Mouse (Mus musculus): ENCODE results near the gene AC161166.1. TPM values are rescaled to one million over a fixed set of nuclear protein-coding genes. Genes with fewer than 3 reads are reported as not detected.

The AC161166.1 gene
- polyA plus RNA-seq, 1 experiment from 2014 or later = 0.72 TPM

Other genes with a start within 250 kb of the AC161166.1 start
- 8.1 and 10.7 TPM in 2 replicates for gene Zfp93, start 242.0 kb downstream of the AC161166.1 start, polyA plus RNA-seq (2015; fragmentation: Nextera tagmentation; extraction: Ambion mirVana)
- gene Zfp61, start 211.2 kb downstream of the AC161166.1 start, polyA plus RNA-seq (2015; fragmentation: Nextera tagmentation; extraction: Ambion mirVana) = 41.6 and 45.6 TPM in 2 replicates
- gene Zfp94, start 195.8 kb downstream of the AC161166.1 start, polyA plus RNA-seq (2015; fragmentation: Nextera tagmentation; extraction: Ambion mirVana) = 13.7 and 14.5 TPM in 2 replicates
- not detected in 2 replicates for gene Tescl, start 178.5 kb downstream of the AC161166.1 start, polyA plus RNA-seq (2015; fragmentation: Nextera tagmentation; extraction: Ambion mirVana)
- 30.8 and 40.2 TPM in 2 replicates for gene Lypd5, start 163.3 kb downstream of the AC161166.1 start, polyA plus RNA-seq (2015; fragmentation: Nextera tagmentation; extraction: Ambion mirVana)
- gene Kcnn4, start 142.2 kb downstream of the AC161166.1 start, polyA plus RNA-seq (2015; fragmentation: Nextera tagmentation; extraction: Ambion mirVana) = 3.1 and 4.0 TPM in 2 replicates
- 24.8 and 27.6 TPM in 2 replicates for gene Smg9, start 112.8 kb downstream of the AC161166.1 start, polyA plus RNA-seq (2015; fragmentation: Nextera tagmentation; extraction: Ambion mirVana)
- 0.21 TPM in 1 of 2 replicates, not detected in the other for gene Irgc1, start 60.2 kb downstream of the AC161166.1 start, polyA plus RNA-seq (2015; fragmentation: Nextera tagmentation; extraction: Ambion mirVana)
- gene Plaur, start 50.0 kb downstream of the AC161166.1 start, polyA plus RNA-seq (2015; fragmentation: Nextera tagmentation; extraction: Ambion mirVana) = 8.8 and 12.6 TPM in 2 replicates
- gene Cadm4, start 30.4 kb downstream of the AC161166.1 start, polyA plus RNA-seq (2015; fragmentation: Nextera tagmentation; extraction: Ambion mirVana) = 7.5 and 8.0 TPM in 2 replicates
- gene Zfp428, start 5.4 kb downstream of the AC161166.1 start, polyA plus RNA-seq (2015; fragmentation: Nextera tagmentation; extraction: Ambion mirVana) = 65.9 and 69.2 TPM in 2 replicates
- 11.2 and 11.4 TPM in 2 replicates for gene Irgq, start 18.2 kb upstream of the AC161166.1 start, polyA plus RNA-seq (2015; fragmentation: Nextera tagmentation; extraction: Ambion mirVana)
- 9.4 and 16.4 TPM in 2 replicates for gene Pinlyp, start 33.7 kb upstream of the AC161166.1 start, polyA plus RNA-seq (2015; fragmentation: Nextera tagmentation; extraction: Ambion mirVana)
- gene Xrcc1, start 33.8 kb upstream of the AC161166.1 start, polyA plus RNA-seq (2015; fragmentation: Nextera tagmentation; extraction: Ambion mirVana) = 122 and 127 TPM in 2 replicates
- 27.3 and 27.8 TPM in 2 replicates for gene Ethe1, start 75.1 kb upstream of the AC161166.1 start, polyA plus RNA-seq (2015; fragmentation: Nextera tagmentation; extraction: Ambion mirVana)
- gene Zfp575, start 75.2 kb upstream of the AC161166.1 start, polyA plus RNA-seq (2015; fragmentation: Nextera tagmentation; extraction: Ambion mirVana) = 6.9 and 7.9 TPM in 2 replicates
- 1.1 and 1.4 TPM in 2 replicates for gene Phldb3, start 98.3 kb upstream of the AC161166.1 start, polyA plus RNA-seq (2015; fragmentation: Nextera tagmentation; extraction: Ambion mirVana)
- gene Lypd3, start 124.1 kb upstream of the AC161166.1 start, polyA plus RNA-seq (2015; fragmentation: Nextera tagmentation; extraction: Ambion mirVana) = 94.6 and 109 TPM in 2 replicates
- gene Tex101, start 164.2 kb upstream of the AC161166.1 start, polyA plus RNA-seq (2015; fragmentation: Nextera tagmentation; extraction: Ambion mirVana) = not detected in 2 replicates
- gene BC049730, start 196.8 kb upstream of the AC161166.1 start, polyA plus RNA-seq (2015; fragmentation: Nextera tagmentation; extraction: Ambion mirVana) = not detected in 2 replicates
- gene Gm4763, start 214.5 kb upstream of the AC161166.1 start, polyA plus RNA-seq (2015; fragmentation: Nextera tagmentation; extraction: Ambion mirVana) = not detected in 2 replicates
- 0.66 and 1.3 TPM in 2 replicates for gene Cd177, start 247.9 kb upstream of the AC161166.1 start, polyA plus RNA-seq (2015; fragmentation: Nextera tagmentation; extraction: Ambion mirVana)

Measured in embryonic facial prominence, embryonic 15.5 days (tissue).